Mouse (Mus musculus) olfactory bulb, adult 2 months (tissue): ENCODE measurements at regions not wholly inside any gene's neighbourhood (a gene's known extent, or its start where the extent isn't known, plus 50 kb on each side); places are given as distances from the start of the nearest gene placed in this dataset.

ENCODE experiments used
- H3K27ac ChIP-seq: fragments of 200-500 bp; 2 replicates; pipeline ENCODE4 v1.5.1; 2012; ENCODE audit warnings: low read depth, low read length; ENCODE audit not compliant: insufficient read depth
- H3K4me1 ChIP-seq: fragments of 200-500 bp; 2 replicates; pipeline ENCODE4 v1.6.1; 2012; ENCODE audit warnings: low read length; ENCODE audit not compliant: control insufficient read depth, insufficient read depth
- H3K4me3 ChIP-seq: fragments of 200-500 bp; 2 replicates; pipeline ENCODE4 v1.5.1; 2012; ENCODE audit warnings: mild to moderate bottlenecking, low read depth, low read length, moderate library complexity; ENCODE audit not compliant: insufficient read depth
- CTCF ChIP-seq: fragments of 200-500 bp; IDR thresholded peaks from 2 replicates; pipeline ENCODE4 v1.5.1; 2012; ENCODE audit warnings: low read depth, mild to moderate bottlenecking, low read length, moderate library complexity; ENCODE audit not compliant: insufficient read depth
- POLR2A ChIP-seq: fragments of 200-500 bp; IDR thresholded peaks from 2 replicates; pipeline ENCODE4 v1.6.1; 2012; ENCODE audit warnings: mild to moderate bottlenecking, low read depth, low read length, moderate library complexity; ENCODE audit not compliant: insufficient read depth
- WGBS: fragments of 180-500 bp; shearing (Covaris S2); methylation state at CpG from one replicate; pipeline ENCODE4 v1.1.7; 2018; 5-methylcytosine and 5-hydroxymethylcytosine counted together

- no peak for TF ChIP-seq POLR2A
- no peak for TF ChIP-seq CTCF
- Histone ChIP-seq H3K27ac (no peak overlapping the region), H3K4me3 (no peak overlapping the region), H3K4me1 (no peaks in the 10 kb centered on the region)
- 81% methylated on average over 3 of the region's 3 CpGs for WGBS
Measured at GRCm38 (mm10) chr9:116319421-116319820, 144.3 kb upstream of the Tgfbr2 start.

GRCm38 (mm10) chr9:116316582-116317095 lies 141.5 kb upstream of the Tgfbr2 start:
- H3K4me1 ChIP-seq = no peaks in the 10 kb centered on the region
- H3K27ac ChIP-seq = no peak overlapping the region
- WGBS = 87% methylated on average over 4 of the region's 4 CpGs
- no peak for TF ChIP-seq POLR2A
- TF ChIP-seq CTCF = no peak
- no peak overlapping the region for H3K4me3 ChIP-seq

GRCm38 (mm10) chr9:116314803-116315202 lies 139.6 kb upstream of the Tgfbr2 start:
- no peak overlapping the region for H3K27ac ChIP-seq
- TF ChIP-seq POLR2A (no peak), CTCF (no peak)
- no peaks in the 10 kb centered on the region for H3K4me1 ChIP-seq
- no peak overlapping the region for H3K4me3 ChIP-seq

GRCm38 (mm10) chr9:116313932-116314790 lies 139.0 kb upstream of the Tgfbr2 start:
- H3K4me1 ChIP-seq = no peaks in the 10 kb centered on the region
- TF ChIP-seq CTCF = no peak
- no peak for TF ChIP-seq POLR2A
- WGBS = 87% methylated on average over 14 of the region's 14 CpGs

GRCm38 (mm10) chr9:116311364-116311763 lies 136.2 kb upstream of the Tgfbr2 start:
- WGBS = 86% methylated on average over 3 of the region's 3 CpGs
- H3K27ac ChIP-seq = no peak overlapping the region
- TF ChIP-seq POLR2A (no peak), CTCF (no peak)
- H3K4me3 ChIP-seq = no peak overlapping the region
- H3K4me1 ChIP-seq = no peaks in the 10 kb centered on the region

More at GRCm38 (mm10) chr9:116313932-116314790, 139.0 kb upstream of the Tgfbr2 start:
- Histone ChIP-seq H3K27ac (no peak overlapping the region), H3K4me3 (no peak overlapping the region)

- TF ChIP-seq CTCF (no peak), POLR2A (no peak)
- no peak overlapping the region for H3K4me3 ChIP-seq
- WGBS = 79% methylated on average over 2 of the region's 2 CpGs
- no peaks in the 10 kb centered on the region for H3K4me1 ChIP-seq
- H3K27ac ChIP-seq = no peak overlapping the region
Measured at GRCm38 (mm10) chr9:116301602-116302001, 126.4 kb upstream of the Tgfbr2 start.

- Histone ChIP-seq H3K4me3 (no peak overlapping the region), H3K27ac (no peak overlapping the region), H3K4me1 (no peaks in the 10 kb centered on the region)
- 70% methylated on average over 4 of the region's 4 CpGs for WGBS
- TF ChIP-seq CTCF = no peak
- no peak for TF ChIP-seq POLR2A
Measured at GRCm38 (mm10) chr9:116298791-116299190, 123.6 kb upstream of the Tgfbr2 start.

GRCm38 (mm10) chr9:116296349-116296748 lies 121.2 kb upstream of the Tgfbr2 start:
- Histone ChIP-seq H3K27ac (no peak overlapping the region), H3K4me3 (no peak overlapping the region), H3K4me1 (no peaks in the 10 kb centered on the region)
- no peak for TF ChIP-seq CTCF
- no peak for TF ChIP-seq POLR2A
- WGBS = 92% methylated on average over 7 of the region's 7 CpGs

- H3K4me1 ChIP-seq = no peaks in the 10 kb centered on the region
- no peak for TF ChIP-seq CTCF
- TF ChIP-seq POLR2A = no peak
- H3K27ac ChIP-seq = no peak overlapping the region
- 86% methylated on average over 3 of the region's 3 CpGs for WGBS
- no peak overlapping the region for H3K4me3 ChIP-seq
Measured at GRCm38 (mm10) chr9:116294073-116294472, 118.9 kb upstream of the Tgfbr2 start.

- Histone ChIP-seq H3K4me3 (no peak overlapping the region), H3K4me1 (no peaks in the 10 kb centered on the region), H3K27ac (no peak overlapping the region)
- TF ChIP-seq CTCF (no peak), POLR2A (no peak)
- 90% methylated on average over 6 of the region's 6 CpGs for WGBS
Measured at GRCm38 (mm10) chr9:116293110-116293509, 118.0 kb upstream of the Tgfbr2 start.
